Mouse (Mus musculus) lung, adult 2 months (tissue): ENCODE data around the gene Sufu. TPM values are rescaled to one million over a fixed set of nuclear protein-coding genes. Genes with fewer than 3 reads are reported as not detected.

Experiments
- DNase-seq: peaks from one replicate; pipeline ENCODE4 v3.0.0; 2022
- H3K4me1 ChIP-seq: fragments of 200-500 bp; 2 replicates; pipeline ENCODE4 v1.6.1; 2011; ENCODE audit warnings: low read length; ENCODE audit not compliant: control insufficient read depth, insufficient read depth
- H3K4me3 ChIP-seq: fragments of 200-500 bp; replicated peaks from 2 replicates; pipeline ENCODE3; 2011; ENCODE audit warnings: low read depth, mild to moderate bottlenecking, control low read depth, low read length; ENCODE audit errors: extremely low read depth
- CTCF ChIP-seq: fragments of 200-500 bp; IDR thresholded peaks from 2 replicates; pipeline ENCODE4 v1.5.1; 2011; ENCODE audit warnings: mild to moderate bottlenecking, low read length, control low read depth; ENCODE audit not compliant: insufficient read depth
- POLR2A ChIP-seq: fragments of 200-500 bp; IDR thresholded peaks from 2 replicates; pipeline ENCODE4 v1.6.1; 2011; ENCODE audit warnings: low read depth, mild to moderate bottlenecking, control low read depth, low read length, borderline replicate concordance; ENCODE audit errors: extremely low read depth
- WGBS: fragments of 180-500 bp; shearing (Covaris S2); methylation state at CpG from one replicate; pipeline ENCODE4 v1.1.7; 2018; 5-methylcytosine and 5-hydroxymethylcytosine counted together
- polyA plus RNA-seq: library from polyadenylated mRNA; depleted of rRNA; stranded (reverse); fragments of >200 nt; gene quantifications from 2 replicates; pipeline ENCODE4 v1.2.3, GENCODE M21; 2012

The Sufu gene
- polyA plus RNA-seq, 1 experiment, result 17.5 TPM

GRCm38 (mm10) chr19:46515287-46515821 is 118.7 kb downstream of the Sufu start:
- DNase-seq, result peak; percentile 18
- Histone ChIP-seq H3K4me1 (peaks cover 40% of the 10 kb centered on the region), H3K4me3 (no peak overlapping the region)
- TF ChIP-seq CTCF (no peak), POLR2A (no peak)
- 64% methylated on average over 24 of the region's 24 CpGs for WGBS

- WGBS, result 62% methylated on average over 3 of the region's 3 CpGs
These were observed 120.2 kb downstream of the Sufu start for GRCm38 (mm10) chr19:46516667-46517528.

GRCm38 (mm10) chr19:46517529-46518351 is 121.0 kb downstream of the Sufu start:
- TF ChIP-seq POLR2A (no peak), CTCF (no peak)
- Histone ChIP-seq H3K4me3 (no peak overlapping the region), H3K4me1 (peaks cover 34% of the 10 kb centered on the region)
- 37% methylated on average over 10 of the region's 14 CpGs for WGBS
- DNase-seq, result peak; percentile 27

More at GRCm38 (mm10) chr19:46516667-46517528, 120.2 kb downstream of the Sufu start:
- peak; percentile 30 for DNase-seq
- H3K4me1 ChIP-seq, result peaks cover 30% of the 10 kb centered on the region
- H3K4me3 ChIP-seq, result no peak overlapping the region
- peak; percentile 28; the same call in 1 of the 2 replicates for TF ChIP-seq POLR2A
- TF ChIP-seq CTCF, result no peak

GRCm38 (mm10) chr19:46518352-46518787 is 121.7 kb downstream of the Sufu start:
- peak; percentile 27 for DNase-seq
- 2% methylated on average over 13 of the region's 13 CpGs for WGBS
- H3K4me3 ChIP-seq, result no peak overlapping the region
- peaks cover 32% of the 10 kb centered on the region for H3K4me1 ChIP-seq
- TF ChIP-seq CTCF, result no peak
- TF ChIP-seq POLR2A, result no peak

- Histone ChIP-seq H3K4me1 (peaks cover 39% of the 10 kb centered on the region), H3K4me3 (no peak overlapping the region)
- 20% methylated on average over 5 of the region's 5 CpGs for WGBS
- TF ChIP-seq POLR2A (no peak), CTCF (no peak)
- peak; percentile 9 for DNase-seq
These were observed 122.3 kb downstream of the Sufu start for GRCm38 (mm10) chr19:46518828-46519621.

GRCm38 (mm10) chr19:46521698-46522097 is 125.0 kb downstream of the Sufu start:
- no peak for DNase-seq
- no peak for TF ChIP-seq POLR2A
- no peak for TF ChIP-seq CTCF
- Histone ChIP-seq H3K4me3 (no peak overlapping the region), H3K4me1 (peaks cover 43% of the 10 kb centered on the region)

GRCm38 (mm10) chr19:46522433-46523044 is 125.8 kb downstream of the Sufu start:
- Histone ChIP-seq H3K4me3 (no peak overlapping the region), H3K4me1 (peaks cover 36% of the 10 kb centered on the region)
- peak; percentile 28 for DNase-seq
- WGBS, result 14% methylated on average over 15 of the region's 15 CpGs
- TF ChIP-seq CTCF, result no peak
- no peak for TF ChIP-seq POLR2A

GRCm38 (mm10) chr19:46523131-46523479 is 126.4 kb downstream of the Sufu start:
- DNase-seq, result peak; percentile 26
- Histone ChIP-seq H3K4me1 (peaks cover 33% of the 10 kb centered on the region), H3K4me3 (no peak overlapping the region)
- TF ChIP-seq POLR2A (no peak), CTCF (no peak)
